Mouse (Mus musculus) bone marrow macrophage, adult 2 months (primary cell): ENCODE measurements around the gene Napsa.

Source experiments
- CTCF ChIP-seq: IDR thresholded peaks from 2 replicates; pipeline ENCODE4 v1.5.1; 2012; ENCODE audit warnings: low read depth, mild to moderate bottlenecking, low read length, moderate library complexity
- POLR2A ChIP-seq: IDR thresholded peaks from 2 replicates; pipeline ENCODE4 v1.6.1; 2012; ENCODE audit warnings: mild to moderate bottlenecking, low read depth, low read length, borderline replicate concordance

DNA sequence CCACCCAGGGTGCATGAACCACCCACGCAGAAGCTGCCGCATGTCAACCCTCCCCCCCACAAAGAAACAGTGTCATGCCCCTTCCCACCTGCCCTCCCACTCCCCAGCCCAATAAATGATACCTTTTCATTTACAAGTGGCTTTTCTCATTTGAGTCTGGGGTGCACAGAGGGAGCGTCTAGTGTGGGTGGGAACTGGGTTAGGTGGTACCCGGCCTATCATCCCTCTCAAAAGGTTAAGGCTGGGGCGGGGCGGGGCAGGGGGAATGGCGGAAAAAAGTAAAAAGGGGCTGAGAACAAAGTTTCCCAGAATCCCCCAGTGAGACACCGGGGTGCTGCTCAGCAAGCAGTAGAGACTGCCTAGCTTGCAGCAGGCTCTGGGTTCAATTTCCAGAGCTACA is 32.4 kb downstream of the Napsa start:
- no peak for TF ChIP-seq CTCF
- no peak for TF ChIP-seq POLR2A
